Mouse (Mus musculus) cerebellum, adult 11 months (tissue): ENCODE measurements at regions not wholly inside any gene's neighbourhood (a gene's known extent, or its start where the extent isn't known, plus 50 kb on each side); places are given as distances from the start of the nearest gene placed in this dataset.

Experiments used
- DNase-seq: peaks from one replicate; pipeline ENCODE4 v3.0.0; 2022

DNA sequence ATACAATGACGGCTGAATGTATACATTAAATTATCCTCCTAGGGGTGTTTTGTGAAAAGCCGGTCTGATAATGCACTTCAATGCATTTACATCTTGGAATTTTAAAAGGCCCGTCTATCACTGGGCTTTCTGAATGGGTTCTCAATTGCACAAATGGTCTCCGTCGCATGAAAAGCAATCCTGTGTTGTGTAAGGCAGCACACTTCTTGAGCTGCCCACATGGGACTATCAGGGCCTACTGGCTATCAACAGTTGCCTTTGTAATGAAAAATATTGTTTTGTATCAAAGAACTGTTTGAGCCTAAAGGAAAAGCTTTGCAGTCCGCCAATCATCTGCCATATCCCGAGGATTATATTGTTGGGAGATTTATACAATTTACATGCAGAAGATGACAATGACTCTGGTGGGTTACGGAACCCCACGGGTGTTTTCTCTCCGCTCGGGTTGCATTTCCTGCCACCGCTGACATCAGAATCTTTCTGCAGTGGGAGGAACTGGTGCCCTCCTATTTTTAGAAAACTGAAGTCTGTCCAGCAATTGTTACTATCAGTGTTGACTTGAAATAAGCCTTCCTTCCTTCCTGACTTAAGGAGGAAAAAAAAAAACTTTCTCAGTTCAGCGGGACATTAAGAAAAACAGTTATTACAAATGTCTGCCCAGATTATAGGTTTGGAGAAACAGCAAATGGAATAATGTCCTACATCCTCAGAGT is 118.7 kb downstream of the Tmem26 start:
- DNase-seq, result no peak

DNA sequence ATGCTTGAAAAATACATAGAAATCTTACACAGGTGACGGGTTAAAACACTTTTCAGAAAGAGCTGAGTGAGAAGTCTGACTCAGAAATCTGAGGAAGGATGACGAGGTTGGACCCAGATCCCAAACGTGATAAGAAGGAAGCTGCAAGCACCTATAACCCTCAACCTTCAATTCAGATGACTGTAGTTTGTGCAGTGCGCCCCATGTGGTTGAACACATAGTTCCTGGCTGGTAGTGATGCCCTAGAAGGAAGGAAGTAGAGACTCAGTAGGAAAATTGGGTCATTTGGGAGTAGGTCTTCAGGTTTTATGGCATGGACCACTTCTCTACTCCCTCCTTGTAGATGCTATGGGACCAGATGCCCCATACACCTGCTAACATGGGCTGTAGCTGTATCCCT is 120.6 kb downstream of the Tmem26 start:
- no peak for DNase-seq

DNA sequence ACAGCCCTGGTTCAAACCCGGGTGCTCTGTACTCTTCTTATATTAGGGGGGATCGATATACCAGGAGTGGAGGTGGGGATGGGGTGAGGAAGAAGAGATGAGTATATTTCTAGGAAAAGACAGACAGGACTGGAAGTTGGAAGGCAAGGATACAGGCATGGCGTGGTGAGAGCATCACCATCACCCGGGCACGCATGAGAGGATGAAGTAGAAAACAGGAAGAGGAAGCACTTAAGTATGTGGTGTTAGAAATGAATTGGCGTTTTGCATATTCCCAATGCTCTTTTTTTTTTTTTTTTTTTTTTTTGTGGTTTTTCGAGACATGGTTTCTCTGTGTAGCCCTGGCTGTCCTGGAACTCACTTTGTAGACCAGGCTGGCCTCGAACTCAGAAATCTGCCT is 121.2 kb downstream of the Tmem26 start:
- DNase-seq, result no peak

DNA sequence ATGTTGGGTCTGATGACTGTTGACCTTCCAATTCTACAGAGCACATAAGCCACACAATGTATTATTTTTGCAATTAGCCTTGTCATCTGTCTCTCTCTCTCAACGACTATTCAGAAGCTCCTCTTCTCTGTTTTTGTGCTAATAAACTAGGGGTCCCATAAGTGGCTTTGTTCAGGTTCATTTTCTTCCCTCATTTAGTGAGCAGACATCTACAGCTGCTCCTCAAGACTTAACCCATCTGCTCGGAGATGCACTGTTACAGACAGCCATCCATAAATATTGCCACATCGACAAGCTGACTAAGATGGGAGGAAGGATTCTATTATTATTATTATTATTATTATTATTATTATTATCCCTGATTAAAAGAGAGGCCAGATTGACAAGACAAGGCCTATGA is 127.7 kb downstream of the Tmem26 start:
- DNase-seq, result no peak

DNA sequence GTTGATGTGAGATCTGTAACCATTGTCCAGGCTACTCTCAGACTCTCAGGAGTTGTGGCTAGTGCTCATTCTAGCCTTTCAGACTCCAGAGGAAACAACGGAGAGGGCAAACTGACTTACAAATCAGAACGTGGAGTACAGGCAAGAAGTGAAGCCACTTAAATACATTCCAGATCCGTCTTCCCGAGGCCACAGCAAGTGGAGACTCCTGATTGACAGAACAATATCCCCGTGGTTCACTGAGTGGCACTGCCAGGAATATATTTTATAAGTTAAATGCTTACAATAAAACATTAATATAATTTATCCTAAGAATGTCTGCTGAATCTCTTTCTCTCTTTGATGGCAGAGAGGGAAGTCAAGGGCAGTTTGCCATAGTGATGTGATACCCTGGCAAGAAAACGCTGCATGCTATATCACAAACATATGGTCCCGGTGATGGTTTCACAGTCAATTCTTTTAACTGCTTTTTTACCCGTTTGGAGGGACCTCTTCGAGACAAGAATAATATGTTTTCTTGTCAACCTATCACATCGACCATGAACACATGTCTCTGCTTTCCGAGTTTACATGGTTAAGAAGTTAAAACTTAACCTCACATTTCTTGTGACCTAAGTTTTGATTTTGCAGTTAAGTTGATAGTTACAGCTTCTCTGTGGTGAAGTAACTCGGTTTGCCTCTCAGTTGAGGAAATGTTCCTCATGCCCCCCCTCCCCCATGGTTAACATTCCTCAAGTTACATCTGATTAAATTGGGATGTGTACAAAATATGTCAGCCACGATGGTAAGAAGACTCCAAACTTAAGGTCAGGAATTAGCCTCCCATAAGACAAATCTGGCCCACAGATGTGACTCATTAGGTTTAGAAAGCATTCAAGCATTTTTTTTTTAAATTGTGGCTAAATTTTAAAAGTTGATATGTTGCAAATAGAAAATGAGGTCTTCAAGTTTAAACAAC is 132.8 kb downstream of the Tmem26 start:
- DNase-seq, result no peak

DNA sequence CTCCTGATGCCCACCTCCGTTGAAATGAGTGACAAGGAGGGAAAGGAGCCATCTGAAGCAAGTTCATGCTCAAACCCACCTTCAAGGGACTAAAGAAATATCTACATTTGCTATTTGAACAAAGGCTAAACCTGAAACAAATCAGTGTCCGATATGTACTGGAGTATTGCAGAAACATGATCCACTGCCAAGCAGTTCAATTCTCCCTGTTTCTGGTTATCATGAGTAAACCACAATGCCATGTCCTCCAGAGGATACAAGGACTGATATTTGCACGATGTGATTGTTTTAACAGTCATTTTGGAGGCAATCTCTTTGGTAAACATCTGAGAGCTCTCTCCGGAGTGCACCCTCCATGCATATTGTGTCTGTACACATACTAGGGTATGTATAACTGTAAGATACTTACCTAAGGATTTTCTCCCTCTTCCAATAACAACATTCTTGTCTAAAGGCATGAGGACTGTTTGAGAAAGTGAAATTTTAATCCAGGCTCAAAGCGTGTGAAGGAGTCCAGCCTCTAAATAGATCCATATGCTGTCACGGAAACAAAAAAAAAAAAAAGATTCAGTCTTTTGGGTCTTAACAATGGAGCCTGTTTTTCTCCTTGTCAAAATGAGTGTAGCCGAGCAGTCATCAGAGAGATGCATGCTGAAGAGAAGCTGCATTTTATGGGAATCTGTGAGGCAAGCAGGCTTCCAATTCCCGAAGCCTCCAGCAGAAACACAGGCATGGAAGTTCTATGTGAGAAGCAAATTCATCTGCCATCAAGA is 141.3 kb downstream of the Tmem26 start:
- DNase-seq, result no peak

DNA sequence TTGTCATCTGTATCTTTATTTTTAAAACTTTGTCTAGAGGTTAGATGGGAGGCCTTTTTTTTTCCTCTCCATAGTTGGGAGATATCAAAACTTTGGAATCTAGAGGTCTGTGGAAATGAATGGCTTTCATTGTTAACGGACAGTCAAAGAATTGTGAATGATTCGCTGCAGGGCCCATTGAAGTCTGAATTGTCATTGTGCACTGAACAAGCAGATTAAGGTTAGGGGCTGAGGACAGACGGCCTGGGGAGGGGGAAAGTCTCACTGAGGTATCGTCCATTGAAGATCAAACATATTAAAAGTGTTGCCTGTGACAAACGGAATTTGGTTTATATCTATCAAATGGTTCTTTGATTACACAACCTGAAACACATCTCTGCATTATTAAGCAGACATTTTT is 142.3 kb downstream of the Tmem26 start:
- DNase-seq, result no peak

DNA sequence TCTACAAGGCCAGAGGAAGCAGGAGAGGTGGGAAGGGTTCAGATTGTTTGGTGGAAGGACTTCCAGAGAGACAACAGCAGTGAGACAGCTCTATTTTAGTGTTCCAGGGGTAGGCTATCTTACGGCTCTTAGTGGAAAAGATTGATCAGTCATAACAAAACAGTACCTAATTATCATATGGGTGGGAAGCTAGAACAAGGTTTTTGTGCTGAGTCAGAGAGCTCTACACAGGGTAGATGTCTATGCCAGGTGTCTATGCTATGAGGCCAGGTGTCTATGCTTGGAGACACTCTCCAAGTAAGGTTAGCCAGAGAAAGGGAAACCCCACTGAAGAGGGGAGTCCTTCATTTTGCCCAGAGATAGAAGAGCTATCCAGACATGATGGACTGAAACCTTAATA is 143.9 kb downstream of the Tmem26 start:
- no peak for DNase-seq

DNA sequence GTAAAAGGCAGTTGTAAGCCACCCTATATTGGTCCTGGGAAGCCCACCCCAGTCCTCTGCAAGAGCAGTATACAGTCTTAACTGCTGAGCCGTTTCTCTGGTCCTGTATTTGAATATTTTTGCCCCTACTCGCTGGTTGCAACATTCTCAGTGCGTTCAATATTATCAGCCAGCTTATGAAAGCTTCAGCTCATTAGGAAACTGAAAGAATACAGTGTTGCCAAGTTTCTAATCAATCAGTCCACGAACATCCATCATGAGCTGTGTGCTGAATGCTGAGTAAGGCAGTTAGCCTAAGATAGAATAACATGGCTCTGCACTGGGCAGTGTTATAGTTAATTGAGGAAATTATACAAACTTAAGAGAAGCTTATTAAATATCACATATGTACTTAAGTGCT is 148.7 kb downstream of the Tmem26 start:
- no peak for DNase-seq

DNA sequence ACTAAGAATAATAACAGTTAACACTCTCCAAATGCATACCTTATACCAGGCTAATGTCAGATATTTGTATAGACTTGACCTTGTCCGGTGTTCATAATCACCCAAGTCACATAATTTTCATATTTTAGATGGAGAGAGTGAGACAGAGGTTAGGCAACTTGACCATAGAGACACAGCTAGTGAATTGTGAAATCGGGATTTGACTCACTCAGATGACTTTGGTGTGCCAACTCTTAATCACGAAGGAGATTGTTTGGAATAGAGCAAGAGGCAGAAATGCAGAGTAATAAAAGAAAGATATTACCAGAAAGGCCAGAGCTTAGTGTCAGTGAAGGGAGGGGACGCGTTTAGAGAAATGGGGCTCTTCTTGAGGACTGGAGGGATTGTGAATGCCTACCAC is 152.2 kb downstream of the Tmem26 start:
- no peak for DNase-seq

DNA sequence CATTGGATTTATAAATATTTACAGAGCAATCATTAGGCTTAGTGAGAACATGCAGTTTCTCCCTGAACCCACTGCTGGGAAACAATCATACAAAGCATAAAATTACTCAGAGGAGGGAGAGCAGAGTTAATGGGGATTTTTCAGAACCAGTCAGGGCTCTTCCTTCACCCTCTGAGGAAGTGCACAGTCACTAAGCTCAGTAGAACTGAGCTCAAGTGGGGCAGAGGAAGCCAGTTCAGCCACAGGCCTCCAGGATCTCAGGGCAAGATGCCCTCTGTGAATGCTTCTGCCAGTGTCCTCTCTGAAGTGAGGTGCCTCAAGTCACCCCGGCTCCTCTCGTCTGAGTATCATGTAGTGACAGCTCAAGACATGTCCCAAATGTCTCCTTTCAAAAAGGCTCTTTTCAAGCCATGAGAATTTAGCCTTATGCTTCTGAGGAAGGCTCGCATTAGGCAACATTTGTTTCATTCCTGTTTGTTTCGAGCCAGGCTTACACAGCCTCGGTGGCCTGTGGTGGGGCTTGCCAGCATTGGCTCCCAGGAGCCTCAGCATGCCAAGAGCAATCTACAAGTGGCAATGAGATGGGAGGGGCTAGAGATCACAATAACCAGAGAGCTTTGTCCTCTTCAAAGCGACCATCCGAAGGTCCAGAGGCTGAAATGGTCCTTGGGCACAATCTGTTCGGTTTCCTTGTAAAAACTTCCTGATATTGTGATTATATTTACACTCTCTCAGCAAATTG is 169.8 kb downstream of the Tmem26 start:
- no peak for DNase-seq

DNA sequence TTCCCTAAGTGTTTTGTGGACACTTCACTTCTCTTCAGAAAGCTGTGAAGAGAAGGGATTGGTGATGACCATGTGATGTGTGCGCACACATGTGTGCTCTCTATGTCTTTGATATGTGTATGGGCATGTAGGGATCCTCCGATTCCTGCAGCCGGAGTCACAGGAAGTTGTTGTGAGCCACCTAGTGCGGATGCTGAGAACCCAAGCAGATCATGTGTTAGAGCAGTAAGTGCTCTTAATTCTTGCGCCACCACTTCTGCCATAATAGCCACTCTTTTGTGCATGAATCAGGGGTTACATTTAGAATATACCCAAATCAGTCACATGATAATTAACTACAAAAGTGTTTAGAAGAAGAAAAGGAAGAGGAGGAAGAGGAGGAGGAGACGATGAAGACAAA is 170.7 kb downstream of the Tmem26 start:
- no peak for DNase-seq

DNA sequence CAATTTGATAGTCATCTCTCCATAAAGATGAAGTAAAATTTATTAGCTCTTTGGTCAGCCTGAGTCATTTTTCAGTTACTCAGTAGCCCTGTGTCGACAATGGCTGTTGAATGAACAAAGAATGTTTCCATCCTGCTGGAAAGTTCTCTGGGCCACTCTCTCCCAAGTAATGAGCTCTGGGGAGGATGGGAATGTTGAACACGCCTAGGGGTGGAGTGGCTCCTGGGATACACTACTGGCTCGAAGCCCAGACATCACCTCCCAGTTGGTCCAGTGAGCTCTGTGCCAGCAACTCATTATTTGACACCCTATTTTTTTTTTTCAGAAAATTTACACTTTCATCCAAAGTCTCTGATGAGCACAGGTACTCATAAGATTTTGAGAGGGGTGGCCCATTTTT is 174.1 kb downstream of the Tmem26 start:
- no peak for DNase-seq

DNA sequence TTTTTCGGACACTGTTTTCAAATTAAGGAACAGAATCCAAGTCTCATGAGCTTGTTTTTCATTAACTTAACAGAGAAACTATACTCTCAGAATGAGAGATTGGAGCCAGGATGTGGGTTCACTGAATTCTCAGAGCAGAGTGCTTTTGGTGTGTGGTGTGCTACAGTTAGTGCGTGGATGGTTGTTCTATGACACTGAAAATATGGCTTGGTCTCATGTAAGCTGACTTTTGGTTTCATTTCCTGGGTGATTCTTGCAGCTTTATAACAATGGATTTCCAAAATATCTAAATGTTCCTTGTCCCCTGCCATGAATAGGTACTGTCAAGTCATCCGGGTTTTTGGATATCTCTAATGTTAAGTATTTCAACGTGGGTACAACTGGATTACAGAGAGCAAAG is 177.7 kb downstream of the Tmem26 start:
- no peak for DNase-seq

DNA sequence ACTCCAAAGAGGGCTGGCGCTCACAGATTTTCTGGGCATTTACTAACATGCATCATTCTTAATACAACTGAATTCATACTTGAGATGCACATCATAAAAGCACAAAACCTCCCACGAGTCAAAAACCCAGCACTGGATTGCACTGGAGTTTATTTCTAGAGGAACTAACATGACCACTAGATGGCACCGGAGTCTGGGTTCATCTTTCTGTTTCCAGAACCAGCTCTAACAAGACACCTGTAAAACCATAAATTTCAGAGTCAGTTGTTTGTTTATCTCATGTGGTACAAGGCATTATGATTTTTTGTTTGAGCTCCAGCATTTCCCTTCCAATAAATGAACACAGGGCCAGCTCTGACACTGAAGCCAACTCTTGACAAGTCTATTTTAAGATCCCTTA is 179.2 kb downstream of the Tmem26 start:
- DNase-seq, result peak; percentile 3

DNA sequence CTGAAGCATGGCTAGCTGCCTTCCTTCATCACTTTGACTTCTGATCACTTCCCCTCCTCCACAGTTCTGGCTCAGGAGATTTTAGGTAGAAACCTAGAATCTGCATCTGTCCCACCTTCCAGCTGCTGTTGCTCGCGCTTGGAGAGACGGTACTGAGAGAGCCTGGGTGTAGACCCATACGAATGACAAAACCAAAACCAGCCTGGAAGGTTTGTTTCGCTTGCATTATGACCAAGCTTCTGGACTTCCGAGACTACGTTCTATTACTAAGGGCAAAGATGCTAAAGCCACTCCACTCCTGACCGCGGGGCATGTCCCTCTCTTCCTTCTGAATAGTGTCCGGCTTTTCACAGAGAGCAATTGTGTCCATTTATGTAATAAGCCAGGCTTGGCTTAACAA is 180.9 kb downstream of the Tmem26 start:
- DNase-seq, result no peak

DNA sequence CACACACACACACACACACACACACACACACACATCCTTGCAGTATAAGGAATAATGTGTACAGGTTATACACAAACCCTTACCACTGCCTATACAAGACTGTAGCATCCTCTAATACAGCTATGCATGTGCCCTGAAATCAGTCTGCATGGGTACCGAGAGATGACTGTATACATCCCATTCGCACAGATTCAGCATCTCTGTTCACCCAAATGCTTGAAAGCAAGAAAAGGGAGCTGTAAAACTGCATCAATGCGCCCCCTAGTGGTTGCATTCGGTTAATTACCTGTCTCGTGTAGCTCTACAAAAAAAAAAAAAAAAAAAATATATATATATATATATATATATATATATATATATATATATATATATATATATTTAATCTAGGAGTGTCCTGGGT is 184.8 kb downstream of the Tmem26 start:
- peak; percentile 12 for DNase-seq

DNA sequence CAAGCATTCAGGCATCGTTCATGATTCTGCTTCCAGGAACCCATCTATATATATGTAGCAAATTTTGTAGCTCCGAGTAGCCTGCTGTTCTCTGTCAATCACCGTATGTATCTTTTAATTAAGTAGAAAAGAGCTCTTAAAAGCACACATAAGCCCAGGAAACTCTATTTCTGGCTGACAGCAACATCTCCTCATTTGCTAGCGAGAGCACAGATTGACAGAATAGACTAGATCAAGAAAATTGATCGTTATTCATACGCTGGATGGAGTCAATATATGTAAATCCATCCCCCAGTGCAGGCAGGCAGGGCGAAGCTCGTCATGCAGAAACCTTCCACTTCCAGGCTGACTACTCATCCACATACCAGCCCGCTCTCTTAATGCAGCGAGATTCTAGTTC is 185.6 kb downstream of the Tmem26 start:
- no peak for DNase-seq

DNA sequence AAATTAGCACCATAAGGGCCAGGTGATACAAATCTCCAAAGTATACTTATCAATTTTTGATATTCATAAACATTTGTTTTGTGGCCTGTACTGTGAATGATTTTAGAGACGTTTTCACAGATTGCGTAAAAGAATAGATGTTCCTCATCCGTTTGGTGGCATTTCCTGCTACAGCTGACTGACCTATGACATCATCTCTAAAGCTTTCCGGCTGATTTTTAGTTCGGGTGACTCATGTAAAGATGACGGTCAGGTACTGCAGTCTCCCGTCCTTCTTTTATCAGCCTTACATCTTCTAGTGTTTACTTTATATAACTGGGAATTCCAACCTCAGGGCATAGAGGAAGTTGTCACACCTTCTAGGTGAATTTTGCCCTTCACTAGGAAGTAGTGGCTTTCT is 192.7 kb downstream of the Tmem26 start:
- DNase-seq, result no peak

DNA sequence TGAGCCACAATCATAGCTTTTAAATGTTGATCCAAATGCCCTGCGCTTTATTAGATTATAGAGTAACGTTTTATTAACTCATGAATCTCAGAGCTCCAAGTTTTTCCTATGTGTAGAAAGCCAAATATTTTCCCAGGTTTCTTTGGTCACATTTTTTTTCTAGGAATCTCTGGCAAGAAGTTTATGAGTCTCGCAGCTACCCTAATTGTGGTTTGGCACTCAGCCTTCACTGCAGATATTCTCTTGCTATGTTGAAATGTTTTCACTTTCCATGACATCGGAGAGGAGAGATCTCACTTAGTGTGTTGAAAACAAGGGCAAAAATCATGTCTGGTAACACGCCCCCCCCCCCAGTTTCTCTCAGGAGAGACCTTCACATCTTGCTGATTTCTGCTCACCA is 212.4 kb downstream of the Tmem26 start:
- no peak for DNase-seq

DNA sequence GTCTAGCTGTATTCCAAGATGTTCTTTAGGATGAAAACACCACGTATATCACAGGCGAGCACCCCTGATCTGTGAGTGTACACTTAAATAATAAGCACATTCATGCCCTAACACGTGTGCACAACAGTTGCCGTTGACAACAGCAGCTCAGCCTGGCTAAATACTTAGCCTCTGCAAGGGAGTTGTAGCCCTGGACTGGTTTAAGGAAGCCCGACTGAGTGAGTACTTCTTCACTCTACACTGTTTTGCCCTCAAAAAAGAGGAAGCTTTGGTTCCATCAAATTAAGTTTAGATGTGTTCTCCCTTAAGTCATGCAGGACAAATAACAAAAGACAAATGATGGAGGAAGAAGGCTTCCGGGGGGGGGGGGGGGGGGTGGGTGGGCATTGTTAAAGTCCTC is 208.0 kb upstream of the Rhobtb1 start:
- no peak for DNase-seq

DNA sequence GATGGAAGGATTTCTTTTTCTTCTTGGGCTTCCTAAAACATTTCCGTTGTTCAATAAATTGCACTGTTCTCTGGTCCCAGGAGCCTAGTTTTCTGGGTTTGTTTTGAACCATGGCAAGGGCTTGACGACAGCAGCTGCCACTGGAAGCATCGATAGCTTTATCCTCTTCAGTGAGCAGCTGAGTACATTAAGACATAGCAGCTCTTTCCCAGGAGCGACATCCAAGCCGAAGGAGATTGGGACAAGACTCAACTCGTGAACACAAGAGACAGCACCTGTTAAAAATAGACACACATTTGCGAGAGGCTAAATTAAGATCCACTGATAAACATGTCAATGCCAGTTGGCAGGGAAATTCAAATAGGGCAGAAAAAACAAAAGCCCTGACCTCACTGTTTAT is 194.7 kb upstream of the Rhobtb1 start:
- DNase-seq, result no peak

DNA sequence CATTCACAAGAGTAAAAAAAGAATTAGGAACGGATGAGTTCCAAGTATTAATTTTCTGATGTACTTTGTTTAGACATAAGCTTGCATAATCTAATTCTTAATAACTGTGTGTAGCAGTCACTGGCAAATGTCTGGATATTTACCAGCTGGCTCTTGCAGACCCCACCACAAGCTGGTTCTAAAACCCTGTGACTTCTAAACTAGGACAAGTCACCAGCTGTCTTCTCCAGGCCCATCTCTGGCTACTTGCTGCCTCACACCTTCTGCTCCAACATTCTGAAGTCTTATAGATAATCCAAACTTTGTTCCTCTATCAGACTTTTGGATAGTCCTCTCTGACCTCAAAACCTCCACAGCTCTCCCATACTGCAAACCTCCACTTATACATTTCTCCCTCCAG is 189.9 kb upstream of the Rhobtb1 start:
- no peak for DNase-seq
